Mouse (Mus musculus): Measurements from ENCODE around the gene Ctc1.
A peak's percentile ranks its signal among the peaks of the same experiment; 100 is the strongest.

GRCm38 (mm10) chr11:68982639-68983369 is 32.9 kb upstream of the Ctc1 start:
- peak; percentile 79; the same call in 1 of the 2 replicates for TF ChIP-seq CTCF (IDR thresholded peaks at IDR 0.05; ENCODE audit: extremely low read depth, insufficient read length, insufficient replicate concordance, low read depth, low read length)
- no peak for TF ChIP-seq POLR2A (IDR thresholded peaks at IDR 0.05; ENCODE audit: low read depth, low read length)
